Mouse (Mus musculus) cortical plate, adult 2 months (tissue): Measurements from ENCODE around the gene AC140267.1.

Experiments
- CTCF ChIP-seq: fragments of 200-500 bp; IDR thresholded peaks from 2 replicates; pipeline ENCODE4 v1.5.1; 2011; ENCODE audit warnings: mild to moderate bottlenecking, control low read depth, low read length; ENCODE audit not compliant: insufficient read depth; ENCODE audit errors: extremely low read depth
- POLR2A ChIP-seq: fragments of 200-500 bp; IDR thresholded peaks from 2 replicates; pipeline ENCODE4 v1.6.1; 2011; ENCODE audit warnings: mild to moderate bottlenecking, low read length, control low read depth; ENCODE audit not compliant: insufficient read depth; ENCODE audit errors: extremely low read depth

DNA sequence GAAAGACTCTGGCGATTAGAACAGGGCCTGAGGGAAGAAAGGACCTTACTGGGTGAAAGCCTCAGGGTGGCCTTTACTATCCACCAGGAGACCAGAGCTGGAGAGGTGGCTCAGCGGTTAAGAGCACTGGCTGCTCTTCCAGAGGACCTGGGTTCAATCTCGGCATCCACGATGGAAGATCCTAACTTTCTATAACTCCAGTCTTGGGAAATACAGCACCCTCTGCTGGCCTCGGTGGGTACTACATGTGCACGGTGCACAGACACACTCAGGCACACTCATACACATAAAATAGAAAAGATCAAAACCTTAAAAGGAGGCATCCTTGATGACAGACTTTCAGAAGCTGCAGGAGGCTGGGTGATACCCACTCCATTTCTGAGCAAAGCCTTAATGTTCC is 45.0 kb downstream of the AC140267.1 start:
- TF ChIP-seq CTCF (peak; percentile 50), POLR2A (no peak)
